Mouse (Mus musculus) forebrain, embryonic 13.5 days (tissue): ENCODE measurements around the gene Lpp. TPM values are rescaled to one million over a fixed set of nuclear protein-coding genes. Genes with fewer than 3 reads are reported as not detected.

Experiments
- ATAC-seq: fragments of 200-750 bp; cut with Nextera tagmentation; 2 replicates; pipeline ENCODE4 v1.8.0; 2017
- H3K27ac ChIP-seq: fragments of 300-500 bp; sonication (generic); 2 replicates; pipeline ENCODE4 v1.5.1; 2015; ENCODE audit warnings: inconsistent platforms, mild to moderate bottlenecking, moderate library complexity
- H3K27me3 ChIP-seq: fragments of 300-500 bp; sonication (generic); 2 replicates; pipeline ENCODE4 v1.6.1; 2015; ENCODE audit warnings: mild to moderate bottlenecking, inconsistent platforms
- H3K36me3 ChIP-seq: fragments of 300-500 bp; sonication (generic); 2 replicates; pipeline ENCODE4 v1.6.1; 2015; ENCODE audit warnings: mild to moderate bottlenecking, inconsistent platforms; ENCODE audit not compliant: poor library complexity, severe bottlenecking
- H3K4me1 ChIP-seq: fragments of 300-500 bp; sonication (generic); 2 replicates; pipeline ENCODE4 v1.6.1; 2015; ENCODE audit warnings: inconsistent platforms
- H3K4me2 ChIP-seq: fragments of 300-500 bp; sonication (generic); 2 replicates; pipeline ENCODE4 v1.6.1; 2015; ENCODE audit warnings: inconsistent platforms, mild to moderate bottlenecking, moderate library complexity
- H3K4me3 ChIP-seq: fragments of 300-500 bp; sonication (generic); 2 replicates; pipeline ENCODE4 v1.5.1; 2015; ENCODE audit warnings: mild to moderate bottlenecking, inconsistent platforms
- H3K9ac ChIP-seq: fragments of 300-500 bp; sonication (generic); 2 replicates; pipeline ENCODE4 v1.6.1; 2015; ENCODE audit warnings: mild to moderate bottlenecking, inconsistent platforms
- H3K9me3 ChIP-seq: fragments of 300-500 bp; sonication (generic); replicated peaks from 2 replicates; pipeline ENCODE4 v1.6.1; 2016; ENCODE audit warnings: inconsistent platforms
- WGBS: fragments of 180-500 bp; shearing (Covaris S2); methylation state at CpG from one replicate; pipeline ENCODE4 v1.1.7; 2015; 5-methylcytosine and 5-hydroxymethylcytosine counted together
- polyA plus RNA-seq: library from polyadenylated mRNA; unstranded; fragments of >200 nt; fragmentation: Nextera tagmentation; extraction: Ambion mirVana; gene quantifications from 2 replicates; pipeline ENCODE4 v1.2.1, GENCODE M21; 2015

The Lpp gene
- polyA plus RNA-seq, 1 experiment from 2014 or later, result 9.4 TPM

DNA sequence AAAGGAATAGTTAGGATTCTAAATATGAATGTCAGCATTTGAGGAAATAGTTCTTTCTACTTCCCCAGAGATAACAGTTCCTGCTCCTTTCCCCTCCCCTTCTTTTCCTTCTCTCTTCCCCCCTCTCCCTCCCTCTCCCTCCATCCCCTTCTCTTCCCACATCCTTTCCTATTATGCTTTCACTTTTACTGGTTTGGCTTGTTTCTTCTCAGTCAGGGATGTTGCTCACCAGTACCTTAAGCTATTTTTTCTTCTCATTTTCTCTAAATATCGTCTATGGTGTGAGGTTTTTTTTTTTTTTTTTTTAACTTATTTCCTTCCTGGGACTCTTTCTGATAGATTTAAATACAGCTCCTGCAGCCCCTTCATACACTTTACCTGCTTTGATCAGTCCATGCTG is 339.4 kb downstream of the Lpp start:
- Histone ChIP-seq H3K9ac (no peak overlapping the region), H3K36me3 (no peaks in the 10 kb centered on the region), H3K27ac (no peak overlapping the region), H3K27me3 (no peaks in the 10 kb centered on the region), H3K9me3 (no peaks in the 10 kb centered on the region), H3K4me3 (no peak overlapping the region), H3K4me2 (no peak overlapping the region), H3K4me1 (peaks cover 15% of the 10 kb centered on the region)
- 91% methylated on average over 1 of the region's 1 CpGs for WGBS
- no peak for ATAC-seq

DNA sequence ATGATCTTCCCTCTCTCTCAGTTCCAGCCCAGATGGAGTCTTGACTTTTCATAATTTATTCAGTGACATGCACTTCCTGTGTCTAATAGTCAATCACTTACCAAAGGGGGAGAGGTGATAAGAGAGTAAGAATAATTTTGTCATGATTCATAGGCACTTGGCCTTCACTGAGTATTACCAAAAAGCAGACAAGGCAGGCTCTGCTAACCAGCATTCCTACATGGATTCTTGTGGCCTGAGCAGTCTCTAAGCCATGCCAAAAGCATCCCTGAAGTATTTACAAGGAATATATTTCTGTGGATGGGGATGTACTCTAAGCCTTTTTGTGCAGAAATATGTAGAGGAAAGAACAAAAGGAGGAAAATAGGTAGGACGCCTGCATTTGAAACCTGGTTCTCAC is 340.0 kb downstream of the Lpp start:
- ATAC-seq, result no peak

DNA sequence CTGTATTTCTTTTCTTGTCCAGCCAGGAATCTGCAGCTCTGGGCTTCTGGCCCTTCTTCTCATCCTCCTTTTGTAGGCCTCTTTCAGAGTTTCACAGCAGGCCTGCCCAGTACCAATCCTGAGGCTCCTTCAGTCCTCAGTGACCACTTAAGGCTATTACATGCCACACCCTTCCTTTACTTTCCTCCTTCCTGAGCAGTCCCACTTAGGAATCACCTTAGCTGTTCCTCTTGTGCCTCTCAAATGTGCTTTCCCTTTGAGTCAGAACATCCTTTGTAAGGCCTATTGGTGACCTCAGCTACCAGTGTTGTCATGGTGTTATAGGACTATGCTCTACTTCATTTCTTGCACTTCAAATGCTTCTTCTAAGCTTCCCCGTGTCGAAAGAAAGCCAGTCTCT is 342.4 kb downstream of the Lpp start:
- 85% methylated on average over 2 of the region's 2 CpGs for WGBS
- Histone ChIP-seq H3K27me3 (no peaks in the 10 kb centered on the region), H3K4me3 (no peak overlapping the region), H3K36me3 (no peaks in the 10 kb centered on the region), H3K4me1 (peaks cover 15% of the 10 kb centered on the region; the same call in 1 of the 2 replicates), H3K9me3 (no peaks in the 10 kb centered on the region), H3K27ac (no peak overlapping the region), H3K9ac (no peak overlapping the region), H3K4me2 (no peak overlapping the region)
- ATAC-seq, result no peak

More for the DNA sequence above, 340.0 kb downstream of the Lpp start:
- Histone ChIP-seq H3K27ac (no peak overlapping the region), H3K36me3 (no peaks in the 10 kb centered on the region), H3K4me2 (no peak overlapping the region), H3K9ac (no peak overlapping the region), H3K27me3 (no peaks in the 10 kb centered on the region), H3K4me1 (peaks cover 15% of the 10 kb centered on the region), H3K9me3 (no peaks in the 10 kb centered on the region), H3K4me3 (no peak overlapping the region)
- WGBS, result 91% methylated on average over 1 of the region's 1 CpGs

DNA sequence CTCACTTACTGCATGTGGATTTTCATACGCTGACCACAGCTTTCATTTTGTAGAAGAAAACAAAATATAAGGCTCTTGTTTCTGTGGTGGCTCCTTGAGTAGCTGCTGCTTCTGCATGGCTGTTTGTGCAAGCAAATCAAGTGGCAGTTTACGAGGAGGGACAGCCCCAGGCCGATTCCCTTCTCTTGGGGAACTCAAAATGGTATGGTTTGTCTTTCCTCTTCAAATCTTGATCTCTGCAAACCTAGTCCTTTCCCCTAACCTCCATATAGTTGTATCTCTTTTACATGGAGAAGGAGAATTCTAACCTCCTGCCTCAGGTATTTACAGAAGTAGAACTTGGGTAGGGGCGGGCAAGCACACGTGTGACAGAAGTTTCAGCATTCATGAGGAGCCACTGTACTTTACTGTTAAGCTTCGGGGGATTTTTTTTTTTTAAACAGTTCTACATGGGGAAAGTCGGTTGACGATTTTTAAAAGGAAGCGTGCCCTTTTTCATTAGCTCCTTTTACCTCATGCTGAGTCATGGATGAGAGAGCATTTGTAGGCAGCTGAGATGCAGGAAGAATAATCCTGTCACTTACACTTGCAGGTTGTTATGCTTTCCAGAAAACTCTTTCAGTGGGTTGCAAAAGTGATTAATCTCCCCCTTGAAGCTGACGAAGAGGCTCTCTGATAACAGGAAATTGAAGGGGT is 344.2 kb downstream of the Lpp start:
- no peak overlapping the region for H3K4me2 ChIP-seq
- ATAC-seq, result no peak
- no peaks in the 10 kb centered on the region for H3K9me3 ChIP-seq
- H3K9ac ChIP-seq, result no peak overlapping the region
- H3K4me1 ChIP-seq, result peaks cover 19% of the 10 kb centered on the region
- no peaks in the 10 kb centered on the region for H3K27me3 ChIP-seq
- no peaks in the 10 kb centered on the region for H3K36me3 ChIP-seq
- no peak overlapping the region for H3K4me3 ChIP-seq
- no peak overlapping the region for H3K27ac ChIP-seq
- 40% methylated on average over 10 of the region's 10 CpGs for WGBS

- 0 out of 2 replicates have a peak, but pooled peaks have one; percentile 33 for ATAC-seq
- 81% methylated on average over 4 of the region's 4 CpGs for WGBS
- Histone ChIP-seq H3K27ac (no peak overlapping the region), H3K9me3 (no peaks in the 10 kb centered on the region), H3K36me3 (no peaks in the 10 kb centered on the region), H3K27me3 (no peaks in the 10 kb centered on the region), H3K4me2 (no peak overlapping the region), H3K4me3 (no peak overlapping the region), H3K4me1 (peaks cover 19% of the 10 kb centered on the region), H3K9ac (no peak overlapping the region)
These were observed 347.4 kb downstream of the Lpp start for GRCm38 (mm10) chr16:24740714-24741113.

DNA sequence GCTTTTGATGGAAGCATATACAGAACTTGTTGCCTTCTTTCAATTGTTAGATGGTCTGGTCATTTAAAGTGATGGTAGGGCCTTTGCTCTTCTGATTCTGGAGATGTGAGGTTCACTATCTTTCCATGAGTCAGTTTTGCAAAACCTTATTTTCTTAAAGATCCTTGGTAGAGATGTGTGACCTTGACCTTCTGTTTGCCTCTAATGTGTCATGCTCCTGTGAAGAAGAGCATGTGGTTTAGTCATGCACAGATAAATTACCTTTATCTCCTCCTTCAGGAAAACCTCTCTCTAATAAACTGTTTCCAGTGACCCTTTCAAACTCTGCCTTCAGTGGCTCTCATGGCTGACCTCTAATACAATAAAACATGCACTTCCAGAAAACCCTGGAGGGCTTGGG is 356.5 kb downstream of the Lpp start:
- H3K27me3 ChIP-seq, result no peaks in the 10 kb centered on the region
- H3K4me3 ChIP-seq, result no peak overlapping the region
- no peak overlapping the region for H3K9ac ChIP-seq
- no peaks in the 10 kb centered on the region for H3K36me3 ChIP-seq
- no peak overlapping the region for H3K4me2 ChIP-seq
- no peaks in the 10 kb centered on the region for H3K9me3 ChIP-seq
- no peak for ATAC-seq
- no peak overlapping the region for H3K27ac ChIP-seq
- no peaks in the 10 kb centered on the region for H3K4me1 ChIP-seq

DNA sequence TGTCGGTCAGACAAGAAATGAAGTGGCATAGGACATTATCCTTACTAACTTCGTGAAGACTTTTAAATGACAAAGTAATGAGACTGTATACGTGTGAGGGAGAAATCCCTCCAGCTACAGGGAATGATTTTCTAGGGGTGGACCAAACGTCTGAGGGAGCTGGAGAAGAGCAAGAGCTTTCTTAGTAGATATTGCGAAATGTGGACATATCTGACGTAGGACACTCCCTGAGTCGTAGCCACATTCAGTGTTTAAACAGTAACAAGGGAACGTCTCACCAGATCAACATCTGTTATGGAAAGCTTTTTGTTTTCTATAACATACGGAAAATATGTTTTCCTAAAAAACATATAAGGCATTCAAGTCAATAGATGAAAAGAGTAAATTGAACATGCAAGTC is 362.8 kb downstream of the Lpp start:
- ATAC-seq, result no peak
- no peaks in the 10 kb centered on the region for H3K36me3 ChIP-seq
- no peaks in the 10 kb centered on the region for H3K4me1 ChIP-seq
- H3K9me3 ChIP-seq, result no peaks in the 10 kb centered on the region
- whole genome bisulfite sequencing, result 93% methylated on average over 9 of the region's 9 CpGs
- no peak overlapping the region for H3K4me2 ChIP-seq
- H3K9ac ChIP-seq, result no peak overlapping the region
- no peak overlapping the region for H3K27ac ChIP-seq
- no peaks in the 10 kb centered on the region for H3K27me3 ChIP-seq
- no peak overlapping the region for H3K4me3 ChIP-seq

- no peak for ATAC-seq
- no peak overlapping the region for H3K9ac ChIP-seq
- 93% methylated on average over 3 of the region's 3 CpGs for WGBS
These were observed 372.7 kb downstream of the Lpp start for GRCm38 (mm10) chr16:24766051-24766450.

DNA sequence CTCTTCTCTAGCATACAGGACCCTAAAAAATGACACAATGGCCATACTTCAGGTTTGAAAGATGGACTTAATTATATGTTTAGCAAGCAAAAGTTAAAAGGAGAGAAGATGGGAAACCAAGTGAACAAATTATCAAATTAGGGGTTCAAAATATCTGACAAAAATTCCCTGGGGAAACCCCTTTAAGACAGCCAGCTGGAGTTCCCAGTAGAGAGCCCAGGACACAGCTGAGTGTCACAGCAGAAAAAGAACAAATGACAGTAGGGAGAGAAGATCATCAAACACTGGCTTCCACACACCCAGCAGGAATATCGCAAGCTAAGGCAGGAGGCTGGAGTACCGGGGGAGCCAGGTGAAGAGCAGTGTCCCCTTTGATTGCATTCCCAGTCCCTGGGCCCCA is 373.3 kb downstream of the Lpp start:
- H3K27ac ChIP-seq, result no peak overlapping the region
- H3K4me1 ChIP-seq, result peaks cover 4% of the 10 kb centered on the region; the same call in 1 of the 2 replicates
- ATAC-seq, result no peak
- H3K4me3 ChIP-seq, result no peak overlapping the region
- 71% methylated on average over 2 of the region's 2 CpGs for WGBS
- no peak overlapping the region for H3K9ac ChIP-seq
- H3K36me3 ChIP-seq, result peaks cover 6% of the 10 kb centered on the region; the same call in 1 of the 2 replicates
- H3K9me3 ChIP-seq, result no peaks in the 10 kb centered on the region
- no peaks in the 10 kb centered on the region for H3K27me3 ChIP-seq
- no peak overlapping the region for H3K4me2 ChIP-seq

More at GRCm38 (mm10) chr16:24766051-24766450, 372.7 kb downstream of the Lpp start:
- Histone ChIP-seq H3K4me2 (no peak overlapping the region), H3K36me3 (peaks cover 6% of the 10 kb centered on the region; the same call in 1 of the 2 replicates), H3K27me3 (no peaks in the 10 kb centered on the region), H3K9me3 (no peaks in the 10 kb centered on the region), H3K4me3 (no peak overlapping the region), H3K27ac (no peak overlapping the region), H3K4me1 (peaks cover 4% of the 10 kb centered on the region; the same call in 1 of the 2 replicates)

DNA sequence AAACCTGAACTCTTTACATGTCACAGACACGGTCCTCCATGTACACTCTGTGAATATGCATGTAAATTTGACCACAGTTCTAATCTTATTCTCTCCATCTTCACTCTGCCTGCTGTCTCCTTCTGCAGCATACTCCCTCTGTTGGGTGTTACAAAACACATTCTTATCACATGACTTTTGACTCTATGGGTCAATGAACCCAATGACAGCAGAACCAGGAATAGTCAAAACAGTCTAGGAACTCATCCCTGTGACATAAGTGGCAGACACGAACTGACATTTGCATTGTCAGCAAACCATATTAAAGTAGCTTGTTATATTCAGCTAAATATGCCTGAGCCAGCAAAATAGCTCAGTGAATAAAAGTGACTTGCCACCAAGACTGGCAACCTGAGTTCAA is 383.7 kb downstream of the Lpp start:
- no peaks in the 10 kb centered on the region for H3K9me3 ChIP-seq
- no peak overlapping the region for H3K27ac ChIP-seq
- no peak overlapping the region for H3K4me2 ChIP-seq
- no peaks in the 10 kb centered on the region for H3K36me3 ChIP-seq
- H3K4me1 ChIP-seq, result no peaks in the 10 kb centered on the region
- 92% methylated on average over 2 of the region's 2 CpGs for WGBS
- no peaks in the 10 kb centered on the region for H3K27me3 ChIP-seq
- no peak overlapping the region for H3K4me3 ChIP-seq
- H3K9ac ChIP-seq, result no peak overlapping the region
- no peak for ATAC-seq

GRCm38 (mm10) chr16:24778432-24779274 is 385.3 kb downstream of the Lpp start:
- peak; percentile 89 for ATAC-seq
- Histone ChIP-seq H3K27me3 (no peaks in the 10 kb centered on the region), H3K4me3 (no peak overlapping the region), H3K36me3 (no peaks in the 10 kb centered on the region), H3K27ac (no peak overlapping the region), H3K9ac (no peak overlapping the region), H3K4me2 (no peak overlapping the region), H3K4me1 (peaks cover 3% of the 10 kb centered on the region; the same call in 1 of the 2 replicates), H3K9me3 (no peaks in the 10 kb centered on the region)
- 71% methylated on average over 8 of the region's 8 CpGs for WGBS

DNA sequence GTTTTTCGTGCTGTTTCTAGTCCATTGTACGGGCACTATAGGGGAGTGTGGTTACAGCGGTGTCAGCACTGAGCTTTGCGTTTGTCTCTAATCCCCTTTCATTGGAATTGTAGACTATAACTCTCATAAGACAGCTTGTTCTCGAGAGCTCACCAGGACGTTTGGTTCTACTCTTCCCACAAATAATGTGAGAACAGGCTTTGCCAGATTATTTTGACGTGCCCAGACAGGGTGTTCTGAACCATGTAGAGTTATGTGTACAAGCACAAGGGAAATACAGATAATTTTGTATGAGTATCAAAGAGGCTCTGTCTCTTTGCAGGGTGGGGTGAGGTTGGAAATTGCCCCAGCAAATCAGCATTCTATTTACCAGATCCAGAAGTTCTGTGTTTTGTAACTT is 387.2 kb downstream of the Lpp start:
- Histone ChIP-seq H3K4me2 (no peak overlapping the region), H3K36me3 (no peaks in the 10 kb centered on the region), H3K27me3 (no peaks in the 10 kb centered on the region), H3K27ac (no peak overlapping the region), H3K9me3 (no peaks in the 10 kb centered on the region), H3K4me3 (no peak overlapping the region), H3K4me1 (peaks cover 3% of the 10 kb centered on the region; the same call in 1 of the 2 replicates), H3K9ac (no peak overlapping the region)
- no peak for ATAC-seq
- 44% methylated on average over 7 of the region's 7 CpGs for WGBS
